Mouse (Mus musculus): ENCODE results near the gene Ccdc88a. TPM values are rescaled to one million over a fixed set of nuclear protein-coding genes. Genes with fewer than 3 reads are reported as not detected.

Gene Ccdc88a
- 10 to 100 TPM; 52.8 to 58.0 TPM for total RNA-seq (2021)
- long read RNA-seq, full-length matches to known transcripts: 1 of 16 reads
- long read RNA-seq, partial matches to known transcripts: 6 of 16 reads
- long read RNA-seq, other reads (novel, unspliced or antisense): 9 of 16 reads

DNA sequence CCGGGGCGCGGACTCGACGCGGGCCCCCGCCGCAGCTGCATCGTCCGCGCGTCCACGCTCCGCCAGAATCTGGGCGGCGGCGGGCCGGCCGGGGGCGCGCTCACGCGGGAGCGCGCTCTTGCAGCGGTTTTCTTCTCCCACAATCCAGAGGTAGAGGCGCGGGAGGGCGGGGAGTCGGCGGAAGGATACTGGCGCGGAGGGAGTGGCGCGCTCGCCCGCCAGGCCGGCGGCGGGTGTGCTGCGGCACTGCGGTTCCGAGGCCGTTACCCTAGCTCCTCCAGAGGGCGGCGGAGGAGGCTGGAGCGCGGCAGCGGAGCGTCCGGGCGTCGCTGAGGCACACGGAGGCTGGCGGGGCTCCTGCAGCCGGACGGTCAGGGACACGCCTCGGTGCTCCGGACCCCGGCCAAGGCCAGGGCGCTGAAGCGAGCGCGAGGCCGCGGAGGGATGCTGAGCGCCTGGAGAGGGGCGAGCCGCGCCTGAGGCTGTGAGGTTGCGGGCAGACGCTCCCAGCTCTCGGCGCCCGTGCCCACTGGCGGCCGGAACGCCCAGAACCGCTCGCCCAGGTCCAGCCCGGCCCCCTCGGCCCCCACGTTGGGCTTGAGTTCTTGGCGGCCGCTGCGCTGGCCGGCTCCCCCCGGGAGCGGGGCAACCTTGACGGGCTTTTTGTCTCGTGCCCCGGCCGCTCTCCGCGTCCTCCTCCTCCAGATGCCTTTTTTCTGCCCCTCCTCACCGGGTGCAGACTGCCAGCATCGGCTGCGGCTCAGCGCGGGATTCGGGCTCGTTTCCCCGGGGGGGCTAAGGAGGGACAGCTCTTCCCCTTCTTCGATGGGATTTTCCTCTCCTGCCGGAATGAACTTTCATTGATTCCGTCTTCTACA lies at the start of gene Ccdc88a:
TSS of gene Ccdc88a (plus strand) at position 263 of the 878 bp plus-strand sequence.
- peak; percentile 97 to 98 for DNase-seq (ENCODE audit: low spot score in 2 of 2)

DNA sequence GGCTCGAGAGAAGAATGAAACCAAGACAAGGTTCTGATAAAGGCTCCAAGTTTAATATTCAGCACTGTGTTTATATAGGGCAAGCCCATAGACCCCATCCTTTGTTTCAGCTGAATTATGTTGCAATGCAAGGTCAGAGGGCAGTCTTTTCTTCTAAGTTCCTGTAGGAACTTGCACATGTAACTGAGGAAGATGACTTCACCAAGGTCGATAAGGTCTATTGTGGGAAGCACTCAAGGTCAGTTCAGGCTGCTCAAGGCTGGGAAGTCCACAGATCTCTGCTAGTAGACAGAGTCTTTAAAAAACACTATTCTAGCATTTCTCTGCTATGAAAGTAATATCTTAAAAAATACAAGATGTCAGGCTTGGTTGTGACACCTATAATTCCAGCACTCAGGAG lies 38.0 kb upstream of the Ccdc88a start:
- DNase-seq (ENCODE audit: low spot score in 2 of 2): no peak

DNA sequence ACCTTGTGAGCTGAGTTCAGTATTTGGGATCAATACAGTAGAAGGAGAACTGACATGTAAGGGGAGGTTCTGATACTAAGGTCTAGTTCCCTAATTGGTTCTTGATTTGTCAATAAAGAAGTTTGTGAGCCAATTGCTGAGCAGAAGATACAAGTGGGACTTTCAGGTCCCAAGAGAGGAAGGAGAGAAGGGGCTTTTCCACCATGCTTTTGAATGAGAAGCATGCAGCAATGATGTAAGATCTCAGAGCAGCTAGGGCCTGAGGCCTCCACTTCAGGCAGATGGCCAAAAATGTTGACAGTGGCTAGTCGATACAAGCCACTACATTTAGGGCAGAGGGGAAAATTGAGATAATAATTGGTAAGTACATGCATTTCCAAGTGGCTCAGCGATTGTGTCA lies 32.2 kb upstream of the Ccdc88a start:
- DNase-seq (ENCODE audit: low spot score in 2 of 2): no peak

DNA sequence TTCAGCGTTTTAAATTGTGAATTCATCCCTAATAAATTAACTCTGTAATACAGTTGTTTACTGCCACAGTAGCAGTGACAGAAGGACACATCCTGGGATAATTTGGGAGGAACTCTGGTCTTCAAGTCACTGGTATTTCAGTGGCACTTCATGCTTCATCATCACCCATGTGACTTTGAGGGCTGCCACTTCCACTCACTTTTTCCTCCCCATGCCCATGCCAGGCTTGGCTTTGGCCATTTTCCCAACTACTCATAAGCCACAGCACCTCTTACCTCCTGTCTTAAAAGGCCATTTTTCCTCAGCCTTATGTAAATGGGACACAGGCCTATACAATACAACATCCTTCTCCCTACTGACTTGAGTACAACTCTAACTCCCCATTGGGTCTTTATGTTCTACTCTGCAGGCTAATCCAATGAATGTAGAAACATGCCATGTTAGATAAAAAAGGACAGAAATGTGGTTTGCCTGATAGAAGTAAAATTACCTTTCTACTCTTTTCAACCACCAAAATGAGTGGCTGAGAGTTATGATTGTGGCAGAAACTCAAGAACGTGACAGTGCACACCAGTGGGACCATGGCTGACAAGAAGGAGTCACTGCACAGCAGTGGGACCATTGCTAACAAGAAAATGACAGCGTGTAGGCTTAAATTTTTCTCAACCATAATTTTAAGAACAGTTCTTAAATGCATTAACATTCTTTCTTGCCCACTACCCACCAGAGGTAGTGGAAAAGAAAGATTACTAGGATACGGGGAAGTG lies 28.4 kb upstream of the Ccdc88a start:
- DNase-seq (ENCODE audit: low spot score in 2 of 2): no peak

DNA sequence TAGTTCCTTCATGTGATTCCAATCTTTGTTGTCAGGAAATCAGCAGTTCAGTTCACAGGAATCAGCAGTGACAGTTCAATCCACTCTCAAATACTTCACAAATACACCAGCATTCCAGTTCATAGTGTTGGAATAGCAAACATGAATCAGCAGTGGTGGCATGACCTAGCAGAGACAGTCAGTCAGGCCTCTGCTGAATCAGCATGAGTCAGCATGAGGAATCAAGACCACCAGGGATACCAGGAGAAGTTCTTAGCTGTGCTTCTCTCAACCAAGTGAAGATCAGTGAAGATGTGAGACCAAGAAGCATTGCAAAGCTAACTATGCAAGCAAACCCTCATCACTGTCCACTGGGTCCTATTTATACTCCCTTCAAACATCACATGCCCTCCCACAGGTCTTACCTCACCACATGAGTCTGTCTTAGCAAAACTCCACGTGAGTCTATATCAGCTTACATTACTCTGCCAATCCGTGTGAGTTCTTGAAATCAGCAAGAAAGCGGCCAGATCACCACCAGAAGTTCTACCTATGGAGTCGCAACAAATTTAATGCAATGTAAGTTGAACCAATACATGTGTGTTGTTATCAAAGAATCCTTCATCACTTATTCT lies 27.7 kb upstream of the Ccdc88a start:
- DNase-seq (ENCODE audit: low spot score in 2 of 2): no peak

DNA sequence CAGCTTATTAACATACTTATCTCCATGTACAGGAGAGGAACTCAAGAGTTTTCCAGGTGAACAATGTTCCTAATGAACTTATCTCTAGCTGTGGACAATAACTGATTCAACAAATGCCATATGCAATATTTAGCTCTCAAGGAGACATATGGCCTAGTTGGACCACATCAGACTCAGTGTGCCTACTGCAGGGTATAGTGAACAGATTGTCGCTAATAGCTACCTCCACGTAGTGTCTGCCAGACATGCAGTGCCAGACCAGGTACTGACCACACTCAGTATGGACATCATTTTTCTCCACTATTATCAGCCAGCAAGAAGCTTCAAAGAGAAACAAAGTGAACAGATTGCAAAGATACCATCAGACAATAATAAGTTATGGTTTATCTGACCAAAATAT lies 22.6 kb upstream of the Ccdc88a start:
- no peak for DNase-seq (ENCODE audit: low spot score in 2 of 2)

DNA sequence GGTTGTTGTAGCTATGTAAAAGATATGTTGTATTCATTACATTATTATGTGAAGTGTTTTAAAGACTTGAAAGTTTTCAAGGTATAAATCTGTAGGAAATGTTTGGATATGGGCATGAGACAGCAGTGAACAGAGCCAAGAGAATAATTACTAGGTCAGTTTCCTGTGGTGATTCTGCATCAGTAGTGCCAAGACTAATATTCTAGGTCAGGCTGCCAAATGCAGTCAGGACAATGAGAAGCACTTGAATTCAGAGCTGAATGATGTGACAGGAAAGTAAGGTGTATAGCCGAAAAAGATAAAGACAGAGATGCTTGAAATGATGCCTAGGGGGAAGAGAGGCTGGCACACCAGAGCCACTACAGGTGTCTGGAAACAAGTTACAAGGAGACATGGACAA lies 21.2 kb upstream of the Ccdc88a start:
- DNase-seq (ENCODE audit: low spot score in 2 of 2): no peak

DNA sequence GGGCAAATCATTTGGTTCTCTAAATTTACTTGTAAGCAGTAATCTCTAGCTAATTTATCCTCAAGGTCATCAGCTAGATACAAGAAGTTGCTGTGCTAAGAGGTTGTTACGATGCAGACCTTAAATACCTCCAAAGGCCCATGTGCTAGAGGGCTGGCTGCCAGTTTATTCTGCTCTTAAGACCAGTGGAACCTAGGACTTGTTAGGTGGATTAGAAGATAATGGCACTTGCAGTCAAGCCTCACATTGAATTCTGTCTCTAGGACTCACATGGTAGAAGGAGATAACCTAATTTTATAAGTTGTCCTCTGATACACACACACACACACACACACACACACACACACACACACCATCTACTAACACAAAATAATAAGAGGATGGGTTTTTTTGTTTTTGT lies 5.3 kb upstream of the Ccdc88a start:
- no peak for DNase-seq (ENCODE audit: low spot score in 2 of 2)

DNA sequence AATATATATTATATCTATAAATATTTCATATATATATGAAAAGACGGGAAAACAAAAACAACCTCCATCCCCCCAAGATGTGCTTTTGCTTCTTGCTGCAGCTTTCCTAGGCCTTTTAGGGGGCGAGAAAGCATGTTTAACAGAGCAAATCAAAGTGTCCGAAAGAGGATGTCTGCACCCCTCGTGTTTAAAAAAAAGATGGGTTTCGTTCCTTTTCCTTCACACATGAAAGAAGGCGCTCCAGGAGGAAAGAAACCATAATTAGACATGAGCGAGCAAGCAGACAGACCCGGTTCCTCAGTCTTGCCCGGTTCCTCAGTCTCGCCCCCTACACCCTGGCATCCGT lies 435 bp upstream of the Ccdc88a start:
- DNase-seq (ENCODE audit: low spot score in 2 of 2): no peak

DNA sequence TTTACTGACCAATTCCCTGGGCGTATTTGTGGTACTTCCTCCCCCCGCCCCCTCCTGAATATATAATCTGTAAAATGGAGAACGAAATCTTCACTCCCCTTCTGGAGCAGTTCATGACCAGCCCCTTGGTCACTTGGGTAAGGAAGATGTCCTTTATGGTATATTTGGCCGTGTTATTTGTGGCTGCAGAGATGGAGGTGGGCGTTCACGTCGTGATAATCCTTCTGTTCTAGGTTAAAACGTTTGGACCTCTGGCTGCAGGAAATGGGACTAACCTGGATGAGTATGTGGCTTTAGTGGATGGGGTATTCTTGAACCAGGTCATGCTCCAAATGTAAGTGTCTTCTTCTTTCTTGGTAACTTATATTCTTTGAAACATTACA lies 807 bp downstream of the Ccdc88a start:
- no peak for DNase-seq (ENCODE audit: low spot score in 2 of 2)

DNA sequence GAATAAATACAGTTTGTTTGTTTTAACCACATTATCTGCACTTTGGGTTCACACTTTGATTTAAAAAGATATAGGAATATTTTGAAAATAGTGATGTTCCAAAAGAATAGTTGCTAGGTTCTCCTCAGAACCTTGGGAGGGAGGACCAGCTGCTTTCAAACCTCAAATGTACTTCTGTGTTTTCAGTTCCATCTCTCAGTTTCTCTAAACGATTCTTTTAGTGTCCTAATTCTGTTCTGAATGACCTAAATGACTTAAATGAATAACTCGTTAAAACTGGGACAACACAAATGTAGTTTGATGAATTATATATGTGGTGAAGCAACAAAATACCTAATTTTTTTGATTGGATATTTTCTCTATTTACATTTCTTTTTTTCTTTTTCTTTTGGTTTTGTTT lies 3.2 kb downstream of the Ccdc88a start:
- DNase-seq (ENCODE audit: low spot score in 2 of 2): no peak

DNA sequence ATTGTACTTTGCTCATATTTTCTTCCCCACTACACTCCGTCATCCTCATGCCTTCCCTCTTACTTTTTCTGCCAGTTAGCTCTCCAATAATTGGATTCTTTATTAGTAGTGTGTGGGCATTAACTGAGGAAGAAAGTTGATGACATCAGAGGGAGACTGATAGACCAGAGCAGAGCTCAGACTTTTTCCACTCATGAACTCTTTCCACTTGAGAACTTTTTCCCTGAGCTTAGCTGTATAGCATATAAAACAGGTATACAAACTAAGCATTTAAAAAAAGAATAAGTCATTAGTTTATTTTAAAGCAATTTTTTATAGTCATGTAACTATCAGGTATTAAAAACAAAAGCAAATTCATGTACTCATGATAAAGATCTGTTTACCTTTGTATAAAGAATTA lies 5.3 kb downstream of the Ccdc88a start:
- no peak for DNase-seq (ENCODE audit: low spot score in 2 of 2)

DNA sequence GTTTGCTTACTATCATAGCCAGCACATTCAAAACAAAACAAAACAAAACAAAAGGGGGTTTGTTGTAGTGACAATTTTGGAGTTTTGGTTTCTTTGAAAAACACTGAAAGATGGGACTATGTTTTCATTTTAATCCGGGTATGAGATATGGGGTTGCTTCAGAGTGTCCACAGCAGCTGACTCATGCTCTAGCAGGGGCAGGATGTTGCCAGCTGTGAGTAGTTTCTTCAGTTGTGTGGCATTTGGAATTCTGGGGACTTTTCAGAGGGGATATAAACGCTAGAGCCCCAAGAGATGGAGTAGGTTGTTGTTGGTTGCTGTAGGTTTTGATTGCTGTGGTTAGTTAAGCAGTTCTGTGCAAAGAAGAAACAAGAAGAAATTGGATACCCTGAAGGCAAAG lies 10.0 kb downstream of the Ccdc88a start:
- no peak for DNase-seq (ENCODE audit: low spot score in 2 of 2)

DNA sequence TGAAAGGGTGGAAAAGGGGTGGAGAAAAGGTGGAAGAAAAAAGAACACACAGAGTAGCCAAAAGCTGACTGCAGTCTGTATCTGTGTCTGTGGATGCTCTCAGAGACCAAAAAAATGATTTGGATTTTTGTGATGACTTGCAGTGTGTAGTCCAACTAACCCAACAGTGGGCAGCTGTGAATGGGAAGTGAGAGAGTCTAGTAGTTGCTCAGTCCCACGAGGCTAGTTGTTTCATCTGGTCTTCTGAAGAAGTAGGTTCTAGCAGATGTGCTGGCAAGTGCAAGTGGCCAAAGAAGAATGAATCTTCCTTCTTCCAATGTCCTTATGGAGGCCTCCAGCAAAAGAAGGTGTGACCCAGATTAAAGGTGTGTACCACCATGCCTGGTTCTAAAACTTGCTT lies 10.5 kb downstream of the Ccdc88a start:
- no peak for DNase-seq (ENCODE audit: low spot score in 2 of 2)

DNA sequence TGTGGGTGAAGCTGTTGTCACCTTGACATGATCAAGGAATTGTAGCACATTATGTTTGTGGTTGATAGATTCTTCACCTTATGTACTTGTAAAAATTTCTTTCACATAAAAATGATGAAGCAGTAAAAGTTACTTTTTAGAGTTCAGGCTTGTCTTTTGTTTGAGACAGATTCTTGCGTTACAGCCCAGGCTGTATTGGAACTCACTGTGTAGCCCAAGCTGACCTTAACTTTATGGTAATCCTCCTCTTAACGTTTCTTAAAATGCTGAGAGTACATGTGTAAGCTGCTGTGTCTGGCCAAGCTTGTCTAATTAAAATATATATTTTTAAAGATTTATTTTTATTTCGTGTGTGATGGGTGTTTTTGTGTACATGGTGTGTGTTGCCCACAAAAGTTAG lies 11.2 kb downstream of the Ccdc88a start:
- no peak for DNase-seq (ENCODE audit: low spot score in 2 of 2)

DNA sequence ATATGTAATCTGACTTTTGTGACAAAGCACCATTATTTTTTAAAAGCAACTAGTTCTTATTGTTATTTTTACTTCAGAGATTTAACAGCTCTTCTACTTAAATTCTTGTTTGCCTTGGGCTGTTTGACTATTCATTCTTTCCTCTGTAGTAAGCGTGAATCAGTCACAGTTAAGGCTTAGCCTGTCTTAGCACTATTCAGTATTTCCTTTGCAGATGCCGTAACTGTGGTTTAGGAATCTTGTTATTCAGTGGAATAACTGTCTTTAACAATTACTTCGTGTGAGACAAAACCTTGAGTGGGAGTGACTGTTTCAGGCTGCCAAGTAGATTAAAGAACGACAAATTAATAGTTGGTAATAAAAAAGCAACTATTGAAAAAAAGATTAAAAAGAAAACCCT lies 16.5 kb downstream of the Ccdc88a start:
- DNase-seq (ENCODE audit: low spot score in 2 of 2): no peak

DNA sequence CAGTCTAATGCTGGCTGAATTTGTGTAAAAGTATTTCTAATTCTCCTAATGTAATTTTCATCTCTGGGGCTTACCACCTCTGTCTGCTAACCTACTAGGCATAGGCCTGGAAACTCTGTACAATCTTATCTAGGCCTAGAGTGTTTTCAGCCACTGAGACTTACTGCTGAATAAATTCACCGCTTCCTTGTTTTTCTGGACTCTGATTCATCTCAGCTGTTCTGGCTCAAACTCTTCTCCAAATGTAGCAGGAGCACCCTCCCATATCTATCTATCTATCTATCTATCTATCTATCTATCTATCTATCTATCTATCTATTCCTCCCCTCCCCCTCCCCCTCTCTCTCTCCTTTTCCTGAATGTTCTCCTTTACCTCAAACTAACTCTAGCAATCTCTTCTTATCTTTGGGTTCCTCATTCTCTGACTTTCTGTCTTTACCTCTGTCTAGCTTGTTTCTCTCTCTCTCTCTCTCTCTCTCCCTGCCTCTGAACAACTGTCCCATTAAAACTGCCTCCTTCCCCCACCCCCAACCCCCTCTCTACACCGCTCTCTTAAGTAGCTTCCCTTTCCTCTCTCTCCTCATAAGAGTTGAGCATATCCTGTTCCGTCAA lies 21.8 kb downstream of the Ccdc88a start:
- no peak for DNase-seq (ENCODE audit: low spot score in 2 of 2)

DNA sequence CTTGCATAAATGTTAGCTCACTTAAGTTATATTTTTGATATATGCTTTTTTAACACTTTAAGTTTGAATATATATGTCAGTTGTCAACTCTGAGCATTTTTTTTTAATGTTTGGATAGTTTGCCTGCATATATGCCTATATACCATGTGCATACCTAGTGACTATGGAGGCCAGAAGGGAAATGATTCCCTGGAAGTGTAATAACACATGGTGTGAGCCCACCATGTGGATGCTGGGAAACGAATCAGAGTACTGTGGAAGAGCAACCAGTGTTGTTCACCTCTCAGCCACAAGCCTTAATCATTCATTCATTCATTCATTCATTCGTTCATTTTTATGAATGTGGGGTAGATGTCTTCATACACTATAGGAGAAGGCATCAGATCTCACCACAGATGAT lies 26.9 kb downstream of the Ccdc88a start:
- DNase-seq (ENCODE audit: low spot score in 2 of 2): no peak

DNA sequence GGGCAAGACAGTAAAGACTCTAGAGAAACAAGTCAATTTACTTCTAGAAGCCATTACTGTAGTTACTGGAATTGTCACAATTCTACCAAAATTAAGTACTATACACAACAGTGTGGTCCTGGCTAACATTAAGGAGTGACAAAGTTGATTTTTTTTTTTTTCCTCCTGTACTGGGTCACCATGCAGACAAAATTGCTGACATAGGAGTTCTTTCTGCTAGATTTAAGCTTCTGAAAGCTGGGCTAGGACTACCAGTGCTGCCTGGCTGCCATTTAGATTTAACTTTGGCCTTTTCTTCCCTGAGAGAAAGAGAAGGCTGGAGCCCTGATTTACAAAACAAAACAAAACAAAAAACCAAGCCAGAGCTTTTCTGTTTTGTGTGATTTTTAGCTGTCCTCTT lies 32.8 kb downstream of the Ccdc88a start:
- DNase-seq (ENCODE audit: low spot score in 2 of 2): no peak

DNA sequence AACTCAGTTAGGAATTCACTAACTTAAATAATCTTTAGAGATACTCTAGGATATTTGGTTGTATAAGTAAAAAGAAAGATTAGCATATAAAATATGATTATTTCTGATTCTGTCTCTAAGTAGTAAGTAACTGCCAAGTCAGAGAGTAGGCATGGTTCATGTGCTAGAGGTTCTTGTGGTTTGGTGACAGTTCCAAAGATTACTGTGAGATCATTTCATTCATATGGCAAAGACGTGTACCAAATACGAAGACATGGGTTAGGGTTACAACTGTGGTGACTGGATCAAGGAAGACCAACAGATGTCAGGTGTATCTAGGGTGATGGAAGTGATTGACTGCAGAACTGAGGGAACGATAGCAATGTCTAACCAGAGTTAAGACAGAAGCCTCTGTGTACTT lies 50.0 kb downstream of the Ccdc88a start:
- no peak for DNase-seq (ENCODE audit: low spot score in 2 of 2)

DNA sequence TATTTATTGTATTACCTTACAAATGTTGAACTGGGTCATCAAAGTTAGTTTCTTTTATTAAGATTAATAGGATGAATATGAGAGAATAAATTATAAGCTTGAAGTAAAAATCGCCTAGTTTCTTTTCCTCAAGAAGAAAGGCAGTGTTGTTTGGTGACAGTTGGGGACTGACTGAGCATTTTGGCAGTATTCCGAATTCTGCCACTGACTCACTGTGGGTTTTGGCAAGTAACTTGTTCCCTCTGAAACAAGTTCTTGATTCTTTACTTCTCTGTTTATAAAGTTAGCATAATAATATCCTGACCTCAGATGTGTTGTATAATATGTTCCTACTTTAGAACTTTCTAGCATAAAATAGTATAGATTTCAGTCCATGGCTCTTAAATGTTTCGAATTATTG lies 55.3 kb downstream of the Ccdc88a start:
- peak; percentile 64 to 79 for DNase-seq (ENCODE audit: low spot score in 2 of 2)

DNA sequence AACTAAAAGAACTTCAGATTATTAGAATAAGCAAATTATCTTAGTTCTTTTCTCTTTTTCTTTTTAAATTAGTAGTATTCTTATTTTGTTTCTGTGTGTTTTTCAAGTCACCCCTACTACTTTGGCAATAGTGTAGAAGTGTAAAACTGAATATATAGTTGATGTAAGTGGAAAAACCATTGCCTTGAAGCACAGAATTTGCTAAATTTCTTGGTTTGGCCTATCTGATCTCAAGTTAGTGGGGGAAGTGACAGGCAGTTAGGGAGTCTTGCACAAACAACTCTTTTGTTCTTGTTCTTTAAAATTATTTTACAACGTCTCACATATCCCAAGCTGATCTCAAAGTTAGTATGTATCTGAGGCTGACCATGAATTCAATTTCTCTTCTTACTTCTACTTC lies 57.6 kb downstream of the Ccdc88a start:
- no peak for DNase-seq (ENCODE audit: low spot score in 2 of 2)

Measured in layer of hippocampus, adult 18-20 months (tissue).